Mouse (Mus musculus) testis, postnatal 10 days (tissue): ENCODE data around the gene Tchhl1.
"Not testable (repeated sequence)": the region's sequence is repeated elsewhere in the genome, so short reads cannot be mapped to it uniquely, and the experiment has no call there.

ENCODE experiments used
- DNase-seq: peaks from one replicate; pipeline ENCODE4 v3.0.0; 2021; ENCODE audit warnings: low spot score

Gene Tchhl1

GRCm38 (mm10) chr3:93468561-93468960 lies at the start of gene Tchhl1:
Gene Tchhl1, plus strand, starts transcription at chr3:93468754.
- no peak for DNase-seq

- DNase-seq = no peak
Measured at GRCm38 (mm10) chr3:93431673-93432072, 36.9 kb upstream of the Tchhl1 start.

GRCm38 (mm10) chr3:93442030-93442429 lies 26.5 kb upstream of the Tchhl1 start, which contains the start of gene Tchh:
Gene Tchh, plus strand, starts transcription at chr3:93442330.
- no peak for DNase-seq

GRCm38 (mm10) chr3:93443501-93444101 lies 25.0 kb upstream of the Tchhl1 start:
- DNase-seq = peak; percentile 44

GRCm38 (mm10) chr3:93444343-93445164 lies 24.0 kb upstream of the Tchhl1 start:
- DNase-seq = peak; percentile 67

GRCm38 (mm10) chr3:93445165-93445705 lies 23.3 kb upstream of the Tchhl1 start:
- no peak for DNase-seq

GRCm38 (mm10) chr3:93446128-93446755 lies 22.3 kb upstream of the Tchhl1 start:
- peak; percentile 52 for DNase-seq

- DNase-seq = not testable (repeated sequence)
Measured at GRCm38 (mm10) chr3:93446756-93447137, 21.8 kb upstream of the Tchhl1 start.

GRCm38 (mm10) chr3:93447138-93447841 lies 21.3 kb upstream of the Tchhl1 start:
- peak; percentile 57 for DNase-seq

- DNase-seq = no peak
Measured at GRCm38 (mm10) chr3:93466556-93466955, 2.0 kb upstream of the Tchhl1 start.

- DNase-seq = no peak
Measured at GRCm38 (mm10) chr3:93467130-93467529, 1.4 kb upstream of the Tchhl1 start.

- DNase-seq = no peak
Measured at GRCm38 (mm10) chr3:93469629-93470028, 1.1 kb downstream of the Tchhl1 start.

- DNase-seq = no peak
Measured at GRCm38 (mm10) chr3:93480053-93480452, 11.5 kb downstream of the Tchhl1 start.

- DNase-seq = no peak
Measured at GRCm38 (mm10) chr3:93481982-93482616, 13.5 kb downstream of the Tchhl1 start.

- DNase-seq = no peak
Measured at GRCm38 (mm10) chr3:93485611-93486010, 17.1 kb downstream of the Tchhl1 start.

- DNase-seq = no peak
Measured at GRCm38 (mm10) chr3:93488541-93488940, 20.0 kb downstream of the Tchhl1 start.

GRCm38 (mm10) chr3:93492176-93492575 lies 23.6 kb downstream of the Tchhl1 start:
- DNase-seq = no peak

GRCm38 (mm10) chr3:93493992-93494391 lies 25.4 kb downstream of the Tchhl1 start:
- peak; percentile 42 for DNase-seq

GRCm38 (mm10) chr3:93494774-93495173 lies 26.2 kb downstream of the Tchhl1 start:
- not testable (repeated sequence) for DNase-seq

- no peak for DNase-seq
Measured at GRCm38 (mm10) chr3:93497131-93497530, 28.6 kb downstream of the Tchhl1 start.

- no peak for DNase-seq
Measured at GRCm38 (mm10) chr3:93499129-93499528, 30.6 kb downstream of the Tchhl1 start.
